Mouse (Mus musculus) liver, embryonic 14.5 days (tissue): ENCODE results near the gene Ten1. TPM values are rescaled to one million over a fixed set of nuclear protein-coding genes. Genes with fewer than 3 reads are reported as not detected.

Experiments used
- ATAC-seq: fragments of 200-750 bp; cut with Nextera tagmentation; 2 replicates; pipeline ENCODE4 v1.8.0; 2017; ENCODE audit warnings: moderate number of reproducible peaks, mild to moderate bottlenecking, moderate library complexity; ENCODE audit not compliant: insufficient read depth
- DNase-seq, 3 experiments: peaks; one replicate each; pipeline ENCODE4 v3.0.0-alpha.2; 2012 to 2013; ENCODE audit warnings: low read depth in 3 of 3, low spot score in 3 of 3
- H3K27ac ChIP-seq: fragments of 300-500 bp; sonication (generic); 2 replicates; pipeline ENCODE4 v1.5.1; 2014; ENCODE audit warnings: moderate library complexity, mild to moderate bottlenecking, control low read depth, inconsistent platforms
- H3K27me3 ChIP-seq: fragments of 300-500 bp; sonication (generic); 2 replicates; pipeline ENCODE4 v1.6.1; 2014; ENCODE audit warnings: mild to moderate bottlenecking, low read length, moderate library complexity; ENCODE audit not compliant: control insufficient read depth, insufficient read depth
- H3K36me3 ChIP-seq: fragments of 300-500 bp; sonication (generic); replicated peaks from 2 replicates; pipeline ENCODE4 v1.6.1; 2014; ENCODE audit warnings: low read depth; ENCODE audit not compliant: control insufficient read depth, insufficient read depth
- H3K4me1 ChIP-seq, 2 experiments: fragments of 200-500 bp in 1 of 2; fragments of 300-500 bp in 1 of 2; sonication (generic) in 1 of 2; replicated peaks; 2 replicates each; pipeline ENCODE4 v1.6.1; 2012 to 2014; ENCODE audit warnings: antibody characterized with exemption in 1 of 2, inconsistent platforms in 1 of 2, low read length in 1 of 2; ENCODE audit not compliant: control insufficient read depth in 2 of 2, insufficient read depth in 2 of 2
- H3K4me2 ChIP-seq: fragments of 300-500 bp; sonication (generic); 2 replicates; pipeline ENCODE4 v1.6.1; 2014; ENCODE audit warnings: low read depth, mild to moderate bottlenecking, control low read depth, moderate library complexity
- H3K4me3 ChIP-seq, 2 experiments: fragments of 200-500 bp in 1 of 2; fragments of 300-500 bp in 1 of 2; sonication (generic) in 1 of 2; 2 replicates each; pipeline ENCODE4 v1.5.1; 2012 to 2014; ENCODE audit warnings: low read depth in 2 of 2, low read length in 2 of 2, mild to moderate bottlenecking in 2 of 2, control low read depth in 1 of 2, inconsistent platforms in 1 of 2, moderate library complexity in 1 of 2; ENCODE audit not compliant: insufficient read depth in 1 of 2
- H3K9ac ChIP-seq: fragments of 300-500 bp; sonication (generic); replicated peaks from 2 replicates; pipeline ENCODE4 v1.6.1; 2014; ENCODE audit warnings: mild to moderate bottlenecking, control low read depth, moderate library complexity
- H3K9me3 ChIP-seq: fragments of 300-500 bp; sonication (generic); 2 replicates; pipeline ENCODE4 v1.6.1; 2016; ENCODE audit warnings: low read length, mixed read lengths; ENCODE audit not compliant: control insufficient read depth
- CTCF ChIP-seq: IDR thresholded peaks from 2 replicates; pipeline ENCODE4 v1.5.1; 2016; ENCODE audit warnings: antibody characterized with exemption, low read depth, control low read depth
- EP300 ChIP-seq: IDR thresholded peaks from 2 replicates; pipeline ENCODE4 v1.6.1; 2016; ENCODE audit warnings: antibody characterized with exemption, low read depth
- WGBS: fragments of 180-500 bp; shearing (Covaris S2); extraction: QIAGEN DNeasy Blood & Tissue Kit; methylation state at CpG from one replicate; pipeline ENCODE4 v1.1.7; 2014; ENCODE audit not compliant: insufficient replicate concordance; 5-methylcytosine and 5-hydroxymethylcytosine counted together
- polyA plus RNA-seq, 2 experiments: library from polyadenylated mRNA; depleted of rRNA in 1 of 2; stranded (reverse) in 1 of 2; unstranded in 1 of 2; fragments of >200 nt; fragmentation: Nextera tagmentation in 1 of 2; extraction: Ambion mirVana in 1 of 2; gene quantifications; 2 replicates each; pipeline versions ENCODE4 v1.2.1 to v1.2.3; 2012 to 2014

Gene Ten1
- polyA plus RNA-seq, 2 experiments, result 19.6 to 27.3 TPM

DNA sequence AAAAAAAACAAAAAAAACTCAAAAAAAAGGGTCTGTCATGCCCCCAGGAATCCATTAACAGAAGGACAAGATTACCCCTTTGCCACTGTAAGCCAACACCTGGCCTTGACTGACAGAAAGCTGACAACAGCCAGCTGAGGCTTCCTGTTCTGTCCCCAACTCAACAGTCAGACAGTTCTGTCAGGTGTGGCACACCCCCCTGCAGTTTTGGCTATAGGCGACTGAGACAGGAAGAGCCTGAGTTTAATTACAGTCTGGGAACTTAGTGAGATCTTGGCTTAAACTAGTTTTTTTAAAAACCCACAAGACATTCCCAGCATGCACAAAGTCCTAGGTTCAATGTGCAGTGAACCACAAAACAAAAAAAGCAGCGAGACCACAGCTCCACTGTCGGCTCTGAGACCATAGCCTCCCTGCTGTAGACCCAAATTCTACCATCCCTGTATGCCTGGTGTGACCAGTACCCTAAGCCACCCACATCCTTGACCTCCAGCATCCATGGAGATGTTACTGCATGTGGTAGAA, 54.5 kb downstream of the Ten1 start:
- ATAC-seq (no peak), DNase-seq (no peak)
- Histone ChIP-seq H3K27ac (no peak overlapping the region), H3K27me3 (no peaks in the 10 kb centered on the region), H3K4me2 (no peak overlapping the region), H3K9ac (no peak overlapping the region), H3K9me3 (no peaks in the 10 kb centered on the region), H3K4me1 (no peaks in the 10 kb centered on the region), H3K4me3 (no peak overlapping the region), H3K36me3 (peaks cover 62% of the 10 kb centered on the region)
- TF ChIP-seq EP300 (no peak), CTCF (no peak)
- WGBS, result 57% methylated on average over 3 of the region's 3 CpGs

DNA sequence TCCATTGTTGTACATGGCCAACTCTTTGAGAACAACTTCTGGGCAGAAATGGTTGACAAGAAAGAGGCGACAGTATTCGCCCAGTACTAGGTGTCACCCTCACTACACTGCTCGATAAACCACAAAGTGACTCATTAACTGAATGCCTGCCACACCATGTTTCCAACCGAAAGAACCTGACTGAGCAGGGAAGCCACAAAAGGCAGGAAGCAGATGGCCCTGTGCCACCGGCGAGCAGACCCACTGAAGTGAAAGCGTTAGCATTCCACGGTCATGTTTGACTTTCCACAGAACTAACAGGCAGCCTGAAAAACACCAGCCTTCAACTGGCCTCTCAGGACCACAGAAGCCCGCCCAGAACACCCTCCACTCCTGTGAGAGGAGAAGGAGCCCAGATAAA, 56.0 kb downstream of the Ten1 start:
- Histone ChIP-seq H3K36me3 (peaks cover 58% of the 10 kb centered on the region), H3K4me3 (no peak overlapping the region), H3K9me3 (no peaks in the 10 kb centered on the region), H3K4me1 (no peaks in the 10 kb centered on the region), H3K9ac (no peak overlapping the region), H3K4me2 (no peak overlapping the region), H3K27ac (no peak overlapping the region), H3K27me3 (no peaks in the 10 kb centered on the region)
- 32% methylated on average over 9 of the region's 9 CpGs for WGBS
- no peak for ATAC-seq
- no peak for TF ChIP-seq EP300
- TF ChIP-seq CTCF, result no peak
- DNase-seq, result no peak

DNA sequence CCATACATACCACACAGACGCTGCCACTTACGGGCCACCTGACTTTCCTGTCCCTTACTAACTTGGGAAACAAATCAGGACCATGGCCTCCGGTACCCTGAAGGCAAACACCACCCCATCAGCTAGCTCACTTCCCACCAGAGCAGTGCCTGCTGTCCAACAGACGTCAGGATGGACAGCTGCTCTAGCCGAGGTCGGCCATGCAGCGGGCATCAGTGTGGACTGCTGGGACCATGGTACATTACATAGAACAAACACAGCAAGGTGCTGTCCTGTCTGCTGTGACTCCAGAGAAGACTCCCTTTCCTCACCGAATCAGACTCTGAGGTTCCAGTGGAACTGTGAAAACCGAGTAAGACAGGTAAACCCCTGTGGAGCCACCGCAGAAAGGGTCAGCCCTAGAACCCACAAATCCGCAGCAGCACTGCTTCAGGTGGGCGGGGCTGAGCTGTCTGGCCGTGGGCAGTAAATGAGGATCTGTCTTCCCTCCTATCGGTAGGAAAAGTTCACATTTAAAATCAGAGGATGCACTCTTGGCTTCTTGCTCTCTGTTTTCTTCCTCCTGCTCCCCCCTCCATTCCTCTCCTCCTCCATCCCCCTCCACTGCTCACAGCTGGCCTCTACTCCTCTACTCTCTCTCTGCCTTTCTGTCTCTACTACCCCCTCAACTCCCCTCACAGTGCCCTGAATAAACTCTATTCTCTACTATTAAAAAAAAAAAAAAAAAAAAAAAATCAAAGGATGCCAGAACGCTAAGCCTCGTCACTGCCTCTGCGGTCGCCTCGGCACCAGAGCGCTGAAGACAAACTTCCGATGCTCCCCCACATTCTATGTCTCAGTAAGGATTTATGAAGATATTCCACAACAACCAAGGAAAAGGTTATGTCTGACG, 56.7 kb downstream of the Ten1 start:
- no peaks in the 10 kb centered on the region for H3K4me1 ChIP-seq
- H3K27ac ChIP-seq, result no peak overlapping the region
- TF ChIP-seq EP300 (no peak), CTCF (no peak)
- H3K27me3 ChIP-seq, result no peaks in the 10 kb centered on the region
- DNase-seq (no peak), ATAC-seq (no peak)
- no peak overlapping the region for H3K4me2 ChIP-seq
- WGBS, result 58% methylated on average over 22 of the region's 22 CpGs
- H3K36me3 ChIP-seq, result peaks cover 58% of the 10 kb centered on the region
- H3K9ac ChIP-seq, result no peak overlapping the region
- H3K4me3 ChIP-seq, result no peak overlapping the region
- no peaks in the 10 kb centered on the region for H3K9me3 ChIP-seq

DNA sequence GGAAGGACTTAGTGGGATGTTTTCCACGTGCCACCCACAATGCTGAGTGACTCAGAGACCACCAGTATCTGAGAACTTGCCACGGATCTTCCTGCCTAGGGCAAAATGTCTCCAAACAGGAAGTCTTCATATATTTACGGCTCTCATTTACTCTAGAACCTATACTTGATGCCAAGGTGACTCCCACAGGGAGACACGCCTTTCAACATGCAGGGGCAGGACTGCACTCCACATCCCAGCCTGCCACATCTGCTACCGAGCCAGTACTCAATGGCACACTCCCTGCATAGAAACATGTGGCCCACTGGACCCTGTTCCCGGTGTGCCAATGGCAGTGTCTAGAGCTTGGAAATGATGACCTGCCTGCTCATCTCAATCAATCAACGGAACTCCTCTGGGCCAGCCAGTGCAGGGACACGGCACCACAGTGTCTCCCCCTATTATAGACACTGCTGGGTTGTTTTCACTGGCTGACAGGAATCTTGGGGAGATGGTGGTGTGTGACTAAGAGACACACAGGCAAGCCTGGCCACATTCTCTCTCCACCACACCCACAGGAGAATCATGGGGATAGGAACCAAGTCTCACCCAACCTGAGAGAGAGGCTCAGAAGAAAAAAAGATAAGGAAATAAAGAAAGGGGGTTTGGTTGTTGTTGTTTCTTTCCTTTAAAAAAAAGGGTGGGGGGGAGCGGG, 57.5 kb downstream of the Ten1 start:
- Histone ChIP-seq H3K27ac (no peak overlapping the region), H3K9ac (no peak overlapping the region), H3K36me3 (peaks cover 61% of the 10 kb centered on the region), H3K27me3 (no peaks in the 10 kb centered on the region), H3K4me2 (no peak overlapping the region), H3K4me1 (no peaks in the 10 kb centered on the region), H3K4me3 (no peak overlapping the region), H3K9me3 (no peaks in the 10 kb centered on the region)
- 67% methylated on average over 9 of the region's 9 CpGs for WGBS
- DNase-seq, result no peak
- TF ChIP-seq EP300 (no peak), CTCF (no peak)
- ATAC-seq, result no peak

DNA sequence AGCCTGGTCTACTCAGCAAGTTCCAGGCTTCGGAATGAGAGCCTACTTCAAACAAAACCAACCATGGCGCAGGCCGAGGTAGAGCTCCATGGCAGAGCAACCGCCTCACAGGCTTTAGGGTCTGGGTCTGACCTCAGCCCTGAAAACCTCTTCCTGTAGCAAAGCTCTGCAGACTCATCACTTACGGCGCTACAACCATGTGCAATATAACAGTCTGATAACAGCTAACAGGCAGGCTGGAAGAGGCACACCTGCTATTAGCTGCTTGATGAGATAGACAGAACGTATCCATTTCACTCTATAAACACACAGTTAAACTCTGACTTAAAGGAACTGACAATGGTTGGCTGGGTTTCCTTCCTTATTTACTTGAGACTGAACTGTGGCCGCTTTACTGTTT, 60.8 kb downstream of the Ten1 start:
- no peak overlapping the region for H3K27ac ChIP-seq
- TF ChIP-seq EP300, result 0 out of 2 replicates have a peak, but pooled peaks have one; percentile 15
- no peak for TF ChIP-seq CTCF
- H3K36me3 ChIP-seq, result peaks cover 67% of the 10 kb centered on the region
- H3K4me2 ChIP-seq, result no peak overlapping the region
- 50% methylated on average over 8 of the region's 8 CpGs for WGBS
- ATAC-seq (peak; percentile 48; the same call in 1 of the 2 replicates), DNase-seq (no peak)
- H3K27me3 ChIP-seq, result no peaks in the 10 kb centered on the region
- H3K9me3 ChIP-seq, result no peaks in the 10 kb centered on the region
- H3K4me3 ChIP-seq, result no peak overlapping the region
- no peak overlapping the region for H3K9ac ChIP-seq
- no peaks in the 10 kb centered on the region for H3K4me1 ChIP-seq
